Mouse (Mus musculus) kidney, embryonic 16.5 days (tissue): ENCODE data around the gene Unc13a. TPM values are rescaled to one million over a fixed set of nuclear protein-coding genes. Genes with fewer than 3 reads are reported as not detected.

Experiments
- ATAC-seq: fragments of 200-750 bp; cut with Nextera tagmentation; 2 replicates; pipeline ENCODE4 v1.8.0; 2017; ENCODE audit warnings: moderate TSS enrichment; ENCODE audit not compliant: low FRiP score, low TSS enrichment
- H3K27ac ChIP-seq: fragments of 300-500 bp; sonication (generic); 2 replicates; pipeline ENCODE4 v1.5.1; 2014; ENCODE audit warnings: low read length
- H3K27me3 ChIP-seq: fragments of 300-500 bp; sonication (generic); 2 replicates; pipeline ENCODE4 v1.6.1; 2014; ENCODE audit warnings: low read length, control low read depth, mixed read lengths; ENCODE audit not compliant: insufficient read depth
- H3K36me3 ChIP-seq: fragments of 300-500 bp; sonication (generic); 2 replicates; pipeline ENCODE4 v1.6.1; 2014; ENCODE audit warnings: low read length, control low read depth, mixed read lengths; ENCODE audit not compliant: insufficient read depth
- H3K4me1 ChIP-seq: fragments of 300-500 bp; sonication (generic); 2 replicates; pipeline ENCODE4 v1.6.1; 2014; ENCODE audit warnings: low read length, control low read depth, mixed read lengths; ENCODE audit not compliant: insufficient read depth
- H3K4me2 ChIP-seq: fragments of 300-500 bp; sonication (generic); replicated peaks from 2 replicates; pipeline ENCODE4 v1.6.1; 2014; ENCODE audit warnings: low read depth, low read length
- H3K4me3 ChIP-seq: fragments of 300-500 bp; sonication (generic); 2 replicates; pipeline ENCODE4 v1.5.1; 2014; ENCODE audit warnings: mild to moderate bottlenecking, low read length
- H3K9ac ChIP-seq: fragments of 300-500 bp; sonication (generic); replicated peaks from 2 replicates; pipeline ENCODE4 v1.6.1; 2014; ENCODE audit warnings: low read length
- H3K9me3 ChIP-seq: fragments of 300-500 bp; sonication (generic); 2 replicates; pipeline ENCODE4 v1.6.1; 2016; ENCODE audit warnings: low read length, control low read depth
- WGBS: fragments of 180-500 bp; shearing (Covaris S2); extraction: QIAGEN DNeasy Blood & Tissue Kit; methylation state at CpG from one replicate; pipeline ENCODE4 v1.1.7; 2014; 5-methylcytosine and 5-hydroxymethylcytosine counted together
- polyA plus RNA-seq: library from polyadenylated mRNA; unstranded; fragments of >200 nt; fragmentation: Nextera tagmentation; extraction: Ambion mirVana; gene quantifications from 2 replicates; pipeline ENCODE4 v1.2.1, GENCODE M21; 2015

The Unc13a gene
- polyA plus RNA-seq, 1 experiment from 2014 or later = 0.55 TPM

DNA sequence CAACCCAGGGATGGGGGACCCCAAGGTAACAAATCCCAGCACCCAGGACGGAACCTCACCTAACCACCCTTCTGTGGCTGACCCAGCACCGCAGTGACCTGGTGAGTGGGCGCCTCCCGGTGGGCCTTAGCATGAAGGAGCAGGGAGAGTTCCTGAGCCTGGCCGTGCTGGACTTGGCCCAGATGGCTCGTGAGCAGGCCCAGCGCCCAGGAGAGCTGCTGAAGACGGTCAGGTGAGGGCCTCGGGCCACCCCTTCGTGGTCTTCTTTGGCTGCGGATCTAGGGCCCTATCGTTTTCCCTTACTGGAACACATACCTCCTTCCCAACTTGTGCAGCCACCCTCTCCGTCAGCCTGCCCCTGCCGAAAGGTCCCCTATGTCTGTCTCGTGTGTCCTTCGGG lies 7.6 kb upstream of the Unc13a start:
- peak overlapping the region; percentile 35 for H3K4me3 ChIP-seq
- no peaks in the 10 kb centered on the region for H3K9me3 ChIP-seq
- 25% methylated on average over 16 of the region's 16 CpGs for WGBS
- no peak overlapping the region; the same call in 1 of the 2 replicates for H3K9ac ChIP-seq
- H3K4me2 ChIP-seq = peak overlapping the region; percentile 54
- no peak for ATAC-seq
- H3K36me3 ChIP-seq = no peaks in the 10 kb centered on the region
- peaks cover 26% of the 10 kb centered on the region for H3K4me1 ChIP-seq
- H3K27me3 ChIP-seq = peaks cover 74% of the 10 kb centered on the region
- no peak overlapping the region for H3K27ac ChIP-seq

DNA sequence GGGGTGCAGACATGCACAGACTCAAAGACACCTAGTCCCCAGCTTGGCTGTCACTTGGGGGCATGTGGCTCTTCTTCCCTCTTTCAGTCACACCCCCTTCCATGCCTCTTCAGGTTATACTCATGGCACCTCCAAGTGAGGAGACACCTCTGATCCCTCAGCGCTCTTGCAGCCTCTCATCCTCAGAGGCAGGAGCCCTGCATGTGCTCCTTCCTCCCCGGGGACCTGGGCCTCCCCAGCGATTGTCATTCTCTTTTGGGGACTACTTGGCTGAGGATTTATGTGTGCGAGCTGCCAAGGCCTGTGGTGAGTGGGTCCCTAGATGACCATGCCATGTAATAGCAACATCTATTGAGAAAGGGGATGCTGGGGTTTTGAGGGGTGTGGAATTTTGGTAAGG lies 6.7 kb upstream of the Unc13a start:
- Histone ChIP-seq H3K4me1 (peaks cover 26% of the 10 kb centered on the region), H3K4me2 (no peak overlapping the region)

DNA sequence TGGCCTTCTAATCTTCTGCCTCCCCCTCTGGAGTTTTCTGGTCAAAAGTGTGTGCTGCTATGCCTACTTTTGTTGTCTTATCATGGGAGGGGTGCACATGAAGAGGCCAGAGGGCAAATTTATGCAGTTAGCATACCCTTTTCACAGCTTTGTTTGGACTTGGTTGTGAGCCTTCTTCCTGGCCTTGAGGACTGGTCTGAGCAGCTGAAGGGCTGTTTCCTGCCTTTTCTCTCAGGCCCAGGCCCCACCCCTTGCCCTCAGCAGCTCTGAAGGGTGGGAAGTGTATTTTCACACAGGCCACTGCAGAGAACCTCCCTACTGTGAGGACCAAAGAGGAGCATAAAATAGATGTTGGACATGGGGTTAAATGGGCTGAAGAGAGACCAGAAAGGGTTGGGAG lies 6.0 kb upstream of the Unc13a start:
- Histone ChIP-seq H3K27me3 (peaks cover 65% of the 10 kb centered on the region), H3K9me3 (no peaks in the 10 kb centered on the region), H3K4me2 (peak overlapping the region; percentile 21; the same call in 1 of the 2 replicates), H3K4me3 (0 out of 2 replicates have a peak overlapping the region, but pooled peaks have one; percentile 8), H3K27ac (no peak overlapping the region), H3K4me1 (peaks cover 26% of the 10 kb centered on the region), H3K9ac (no peak overlapping the region), H3K36me3 (no peaks in the 10 kb centered on the region)
- no peak for ATAC-seq

More for the DNA sequence above, 6.7 kb upstream of the Unc13a start:
- ATAC-seq = no peak
- Histone ChIP-seq H3K27me3 (peaks cover 65% of the 10 kb centered on the region), H3K9ac (no peak overlapping the region), H3K9me3 (no peaks in the 10 kb centered on the region), H3K27ac (no peak overlapping the region), H3K4me3 (no peak overlapping the region), H3K36me3 (no peaks in the 10 kb centered on the region)
- 57% methylated on average over 4 of the region's 4 CpGs for WGBS

DNA sequence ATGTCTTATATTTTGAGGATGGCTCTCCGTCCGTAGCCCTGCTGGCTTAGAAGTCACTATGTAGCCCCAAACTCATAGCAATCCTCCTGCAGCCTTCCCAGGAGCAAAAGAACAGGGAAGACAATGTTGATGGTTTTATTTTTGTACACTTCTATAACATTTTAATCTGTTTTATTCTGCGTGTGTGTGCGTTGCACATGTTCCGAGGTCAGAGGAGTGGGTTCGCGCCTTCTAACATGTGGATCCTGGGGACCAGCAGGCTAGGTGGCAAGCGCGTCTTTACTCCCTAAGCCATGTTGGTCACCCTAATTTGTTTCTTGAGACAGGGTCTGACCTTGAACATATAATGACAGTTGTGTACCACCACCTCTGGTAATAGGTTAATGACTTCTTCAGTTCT lies 5.2 kb upstream of the Unc13a start:
- 63% methylated on average over 9 of the region's 9 CpGs for WGBS

DNA sequence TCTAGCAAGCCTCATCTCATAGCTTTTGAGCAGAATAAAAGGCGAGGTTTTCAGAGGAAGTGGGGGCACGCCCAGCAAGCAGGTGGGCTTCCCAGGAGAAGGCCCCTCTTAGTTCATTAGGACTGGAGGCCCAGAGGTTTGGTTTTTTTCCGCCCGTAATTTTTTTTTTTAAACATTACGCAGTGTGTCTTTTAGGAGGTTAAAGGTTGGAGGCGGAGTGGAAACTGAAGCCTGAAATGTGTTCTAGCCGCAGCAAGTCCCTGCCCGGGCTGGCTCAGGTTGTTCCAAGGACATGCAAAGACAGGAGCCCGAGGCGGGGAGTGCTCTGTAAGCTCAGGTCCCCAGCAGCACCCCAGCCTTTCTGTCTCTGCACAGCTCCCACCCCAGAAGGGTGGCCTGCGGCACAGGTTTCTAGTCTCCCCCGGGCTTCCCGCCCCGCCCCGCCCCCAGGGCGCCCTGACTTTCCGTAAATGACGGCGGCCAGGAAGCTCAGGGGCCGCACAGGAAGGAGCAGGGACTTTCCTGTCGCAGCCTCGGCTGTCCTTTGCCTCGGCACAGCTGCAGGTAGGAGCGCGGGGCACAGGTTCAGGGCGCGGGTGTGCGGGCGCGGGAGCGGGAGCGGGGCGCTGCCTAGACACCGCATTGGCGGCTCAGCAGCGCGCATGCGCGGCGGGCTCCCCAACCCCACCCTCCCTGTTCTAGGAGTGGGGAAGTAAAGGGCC lies 4.6 kb upstream of the Unc13a start, which contains the start of gene Jak3:
Gene Jak3 (plus strand): TSS at position 277 of the 722 bp plus-strand sequence.
- Histone ChIP-seq H3K4me3 (peak within 1 kb of the TSS; percentile 72), H3K9ac (peak within 1 kb of the TSS; percentile 82), H3K4me1 (peaks cover 20% of the 10 kb centered on the region), H3K36me3 (no peaks in the 10 kb centered on the region), H3K4me2 (peak within 1 kb of the TSS; percentile 90), H3K9me3 (no peaks in the 10 kb centered on the region), H3K27me3 (peaks cover 52% of the 10 kb centered on the region), H3K27ac (peak within 1 kb of the TSS; percentile 52)
- WGBS = 3% methylated on average over 39 of the region's 40 CpGs
- peak; percentile 17; the same call in 1 of the 2 replicates for ATAC-seq

More for the DNA sequence above, 5.2 kb upstream of the Unc13a start:
- H3K4me3 ChIP-seq = peak overlapping the region; percentile 72
- peak overlapping the region; percentile 90 for H3K4me2 ChIP-seq
- H3K9me3 ChIP-seq = no peaks in the 10 kb centered on the region
- no peak for ATAC-seq
- peaks cover 24% of the 10 kb centered on the region for H3K4me1 ChIP-seq
- H3K9ac ChIP-seq = peak overlapping the region; percentile 82
- H3K27me3 ChIP-seq = peaks cover 58% of the 10 kb centered on the region
- peak overlapping the region; percentile 52 for H3K27ac ChIP-seq
- H3K36me3 ChIP-seq = no peaks in the 10 kb centered on the region

DNA sequence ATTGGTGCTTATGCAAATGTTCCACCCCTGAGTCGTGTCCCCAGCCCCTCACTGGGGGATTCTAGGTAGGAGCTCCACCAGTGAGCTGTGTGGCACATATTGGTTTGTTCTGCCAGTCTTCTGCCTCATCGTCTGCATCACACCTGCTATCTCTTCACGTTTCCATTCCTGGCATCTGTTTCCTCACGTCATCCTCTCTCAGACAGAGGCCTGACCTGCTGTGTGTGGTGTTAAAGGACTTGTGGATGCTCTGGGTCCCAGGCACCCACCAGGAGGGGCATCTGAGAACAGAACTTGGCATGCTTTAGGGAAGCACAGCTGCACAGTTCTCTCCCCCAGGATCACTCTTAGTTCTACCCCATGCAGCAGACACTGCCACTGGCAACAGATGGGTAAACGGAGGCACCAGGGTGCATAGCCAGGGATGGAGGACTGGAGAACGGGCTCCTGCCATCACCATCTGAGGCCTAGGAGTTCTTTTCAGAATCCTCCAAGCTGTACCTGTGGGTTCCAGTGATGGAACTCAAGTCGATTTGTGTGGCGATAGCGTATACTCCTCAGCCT lies 4.0 kb upstream of the Unc13a start:
- no peaks in the 10 kb centered on the region for H3K36me3 ChIP-seq
- H3K9ac ChIP-seq = no peak overlapping the region
- H3K27ac ChIP-seq = no peak overlapping the region; the same call in 1 of the 2 replicates
- H3K4me2 ChIP-seq = peak overlapping the region; percentile 90
- WGBS = 36% methylated on average over 9 of the region's 9 CpGs
- H3K4me3 ChIP-seq = peak overlapping the region; percentile 72; the same call in 1 of the 2 replicates
- ATAC-seq = no peak
- no peaks in the 10 kb centered on the region for H3K9me3 ChIP-seq
- peaks cover 20% of the 10 kb centered on the region for H3K4me1 ChIP-seq
- peaks cover 50% of the 10 kb centered on the region for H3K27me3 ChIP-seq

DNA sequence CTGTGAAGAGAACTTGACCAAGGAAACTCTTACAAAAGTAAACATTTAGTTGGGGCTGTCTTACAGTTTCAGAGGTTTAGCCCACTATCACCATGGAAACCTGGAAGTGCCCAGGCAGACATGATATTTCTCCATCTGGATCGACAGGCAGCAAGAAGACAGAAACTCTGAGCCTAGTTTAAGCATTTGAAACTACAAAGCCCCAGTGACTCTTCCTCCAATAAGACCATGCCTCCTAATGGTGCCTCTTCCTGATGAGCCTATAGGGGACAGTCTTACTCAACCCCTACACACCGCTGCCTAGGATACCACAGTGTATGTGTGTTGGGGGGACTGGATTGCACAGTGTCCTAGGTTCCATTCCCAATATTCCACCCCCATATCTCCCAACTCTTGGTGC lies 2.5 kb upstream of the Unc13a start:
- Histone ChIP-seq H3K27me3 (peaks cover 47% of the 10 kb centered on the region), H3K4me1 (peaks cover 21% of the 10 kb centered on the region), H3K36me3 (no peaks in the 10 kb centered on the region), H3K4me2 (no peak overlapping the region), H3K4me3 (no peak overlapping the region), H3K27ac (no peak overlapping the region), H3K9ac (no peak overlapping the region), H3K9me3 (no peaks in the 10 kb centered on the region)
- WGBS = 83% methylated on average over 2 of the region's 2 CpGs
- ATAC-seq = no peak

DNA sequence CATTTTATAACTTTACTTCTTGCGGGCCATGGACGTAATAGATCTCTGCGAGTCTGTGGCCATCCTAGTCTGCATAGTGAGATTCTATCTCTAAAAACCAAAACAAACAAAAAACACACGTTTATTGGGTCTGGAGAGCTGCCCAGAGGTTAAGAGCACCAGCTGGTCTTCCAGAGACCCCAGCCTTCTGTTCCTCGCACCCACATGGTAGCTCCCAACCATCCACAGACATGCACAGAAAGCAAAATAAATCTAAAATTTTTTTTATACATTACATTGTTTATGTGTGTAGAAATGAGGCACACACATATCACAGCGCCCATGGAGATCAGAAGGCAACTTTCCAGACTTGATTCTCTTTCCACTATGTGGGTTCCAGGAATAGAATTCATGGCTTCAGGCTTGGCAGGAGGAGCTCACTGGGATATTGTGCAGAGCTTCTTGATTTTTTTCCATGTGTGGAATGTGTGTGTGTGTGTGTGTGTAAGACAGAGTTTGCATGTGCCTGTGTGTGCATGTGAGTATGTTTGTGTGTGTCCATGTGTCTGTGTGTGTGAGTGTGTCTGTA lies 695 bp upstream of the Unc13a start:
- WGBS = 52% methylated on average over 6 of the region's 6 CpGs
- Histone ChIP-seq H3K4me2 (peak overlapping the region; percentile 98), H3K27me3 (peaks cover 38% of the 10 kb centered on the region), H3K27ac (no peak overlapping the region), H3K9me3 (no peaks in the 10 kb centered on the region), H3K9ac (no peak overlapping the region; the same call in 1 of the 2 replicates), H3K4me3 (peak overlapping the region; percentile 54; the same call in 1 of the 2 replicates), H3K36me3 (no peaks in the 10 kb centered on the region), H3K4me1 (peaks cover 36% of the 10 kb centered on the region)
- no peak for ATAC-seq

DNA sequence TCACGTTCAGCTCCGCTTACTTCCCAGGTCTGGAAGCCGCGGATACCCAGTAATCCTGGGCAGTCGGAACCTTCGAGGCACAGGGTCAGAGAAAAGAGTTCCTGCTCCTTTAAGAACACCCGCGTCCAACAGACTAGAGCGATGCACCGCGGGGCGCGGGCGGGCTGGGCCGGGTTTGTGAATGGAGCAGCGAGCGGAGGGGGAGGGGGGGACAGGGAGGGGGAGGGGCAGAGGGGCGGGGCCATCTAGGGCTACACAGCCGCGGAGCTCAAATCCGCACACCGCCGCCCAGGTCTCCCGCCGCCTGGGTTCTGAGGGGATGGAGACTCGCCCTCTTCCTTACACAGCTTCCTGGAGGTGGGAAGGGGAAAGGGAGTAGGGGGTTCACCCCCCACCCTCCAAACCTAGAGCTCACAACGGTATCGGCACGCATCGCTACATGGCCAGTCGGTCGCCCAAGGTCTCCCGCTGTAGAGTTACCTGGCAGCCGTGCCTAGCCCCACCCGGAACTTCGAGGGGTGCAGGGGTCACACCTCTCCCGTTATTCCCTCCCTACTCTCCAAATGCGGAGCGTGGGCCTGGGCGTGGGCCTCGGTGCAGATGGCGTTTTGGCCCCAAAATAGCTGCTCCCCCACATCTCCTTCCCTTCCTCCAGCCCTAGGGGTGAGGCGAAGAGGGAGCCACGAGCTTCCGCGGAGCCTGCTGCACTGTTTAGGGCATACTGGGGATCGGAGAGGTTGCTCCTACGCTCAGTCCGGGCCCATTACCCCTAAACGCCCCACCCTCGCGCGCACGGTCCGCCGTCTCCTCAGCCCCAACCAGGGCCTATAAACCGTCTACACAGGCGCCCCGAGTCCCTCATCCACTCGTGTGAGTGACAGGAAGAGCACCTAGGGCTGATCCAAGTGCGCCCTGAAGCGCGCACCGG lies 672 bp downstream of the Unc13a start:
- WGBS = under 1% methylated on average over 55 of the region's 64 CpGs
- Histone ChIP-seq H3K9me3 (no peaks in the 10 kb centered on the region), H3K9ac (0 out of 2 replicates have a peak overlapping the region, but pooled peaks have one; percentile 10), H3K27me3 (peaks cover 35% of the 10 kb centered on the region), H3K27ac (no peak overlapping the region), H3K4me1 (peaks cover 36% of the 10 kb centered on the region), H3K4me2 (peak overlapping the region; percentile 98), H3K36me3 (no peaks in the 10 kb centered on the region), H3K4me3 (peak overlapping the region; percentile 54)
- ATAC-seq = peak; percentile 37
